Mouse (Mus musculus) limb, embryonic 11.5 days (tissue): ENCODE results near the gene Tpst2. TPM values are rescaled to one million over a fixed set of nuclear protein-coding genes. Genes with fewer than 3 reads are reported as not detected.

Experiments
- ATAC-seq: fragments of 200-750 bp; cut with Nextera tagmentation; 2 replicates; pipeline ENCODE4 v1.8.0; 2017; ENCODE audit warnings: low read depth; ENCODE audit not compliant: insufficient number of reproducible peaks, low FRiP score, low TSS enrichment
- DNase-seq: peaks from one replicate; pipeline ENCODE4 v3.0.0-alpha.2; 2015; ENCODE audit warnings: low spot score
- H3K27ac ChIP-seq: fragments of 300-500 bp; sonication (generic); replicated peaks from 2 replicates; pipeline ENCODE4 v1.5.1; 2014; ENCODE audit warnings: low read depth, mild to moderate bottlenecking, low read length
- H3K27me3 ChIP-seq: fragments of 300-500 bp; sonication (generic); 2 replicates; pipeline ENCODE4 v1.6.1; 2014; ENCODE audit warnings: mild to moderate bottlenecking, low read length, mixed read lengths; ENCODE audit not compliant: control insufficient read depth, insufficient read depth
- H3K36me3 ChIP-seq: fragments of 300-500 bp; sonication (generic); 2 replicates; pipeline ENCODE4 v1.6.1; 2014; ENCODE audit warnings: mild to moderate bottlenecking, low read length, moderate library complexity, mixed read lengths; ENCODE audit not compliant: control insufficient read depth, insufficient read depth
- H3K4me1 ChIP-seq: fragments of 300-500 bp; sonication (generic); 2 replicates; pipeline ENCODE4 v1.6.1; 2014; ENCODE audit warnings: low read length, mixed read lengths; ENCODE audit not compliant: control insufficient read depth, insufficient read depth
- H3K4me2 ChIP-seq: fragments of 300-500 bp; sonication (generic); 2 replicates; pipeline ENCODE4 v1.6.1; 2014; ENCODE audit warnings: low read depth, mild to moderate bottlenecking, moderate library complexity; ENCODE audit not compliant: severe bottlenecking
- H3K4me3 ChIP-seq: fragments of 300-500 bp; sonication (generic); 2 replicates; pipeline ENCODE4 v1.5.1; 2014; ENCODE audit warnings: low read depth, low read length
- H3K9ac ChIP-seq: fragments of 300-500 bp; sonication (generic); 2 replicates; pipeline ENCODE4 v1.6.1; 2014; ENCODE audit warnings: mild to moderate bottlenecking, low read length
- H3K9me3 ChIP-seq: fragments of 300-500 bp; sonication (generic); 2 replicates; pipeline ENCODE4 v1.6.1; 2016; ENCODE audit warnings: low read length; ENCODE audit not compliant: control insufficient read depth
- WGBS: fragments of 180-500 bp; shearing (Covaris S2); extraction: QIAGEN DNeasy Blood & Tissue Kit; methylation state at CpG from one replicate; pipeline ENCODE4 v1.1.7; 2014; 5-methylcytosine and 5-hydroxymethylcytosine counted together
- polyA plus RNA-seq: library from polyadenylated mRNA; unstranded; fragments of >200 nt; fragmentation: Nextera tagmentation; extraction: Ambion mirVana; gene quantifications from 2 replicates; pipeline ENCODE4 v1.2.1, GENCODE M21; 2014

Gene Tpst2
- polyA plus RNA-seq, 1 experiment from 2014 or later: 31.1 TPM

GRCm38 (mm10) chr5:112294696-112295095 is 18.2 kb downstream of the Tpst2 start:
- Histone ChIP-seq H3K36me3 (no peaks in the 10 kb centered on the region), H3K27me3 (no peaks in the 10 kb centered on the region), H3K4me1 (no peaks in the 10 kb centered on the region), H3K27ac (no peak overlapping the region), H3K9me3 (no peaks in the 10 kb centered on the region), H3K4me3 (no peak overlapping the region), H3K9ac (no peak overlapping the region), H3K4me2 (no peak overlapping the region)
- DNase-seq: no peak
- ATAC-seq: no peak
- WGBS: 58% methylated on average over 4 of the region's 4 CpGs

- H3K36me3 ChIP-seq: no peaks in the 10 kb centered on the region
- no peak for DNase-seq
- H3K27me3 ChIP-seq: no peaks in the 10 kb centered on the region
- H3K4me3 ChIP-seq: no peak overlapping the region
- H3K4me2 ChIP-seq: no peak overlapping the region
- ATAC-seq: no peak
- no peaks in the 10 kb centered on the region for H3K9me3 ChIP-seq
- no peaks in the 10 kb centered on the region for H3K4me1 ChIP-seq
- no peak overlapping the region for H3K27ac ChIP-seq
- no peak overlapping the region for H3K9ac ChIP-seq
- 46% methylated on average over 8 of the region's 8 CpGs for WGBS
Measured at GRCm38 (mm10) chr5:112295162-112295561, 18.7 kb downstream of the Tpst2 start.

- Histone ChIP-seq H3K27ac (no peak overlapping the region), H3K27me3 (no peaks in the 10 kb centered on the region), H3K4me1 (no peaks in the 10 kb centered on the region), H3K9me3 (no peaks in the 10 kb centered on the region), H3K4me2 (no peak overlapping the region), H3K36me3 (no peaks in the 10 kb centered on the region), H3K9ac (no peak overlapping the region), H3K4me3 (no peak overlapping the region)
- whole genome bisulfite sequencing: 63% methylated on average over 8 of the region's 8 CpGs
- ATAC-seq (no peak), DNase-seq (no peak)
Measured at GRCm38 (mm10) chr5:112295564-112295963, 19.1 kb downstream of the Tpst2 start.

GRCm38 (mm10) chr5:112296404-112297181 is 20.1 kb downstream of the Tpst2 start:
- H3K27me3 ChIP-seq: no peaks in the 10 kb centered on the region
- no peaks in the 10 kb centered on the region for H3K36me3 ChIP-seq
- ATAC-seq (no peak), DNase-seq (no peak)
- H3K4me2 ChIP-seq: no peak overlapping the region
- H3K9me3 ChIP-seq: no peaks in the 10 kb centered on the region
- H3K4me3 ChIP-seq: no peak overlapping the region
- H3K27ac ChIP-seq: no peak overlapping the region
- no peak overlapping the region for H3K9ac ChIP-seq
- 75% methylated on average over 6 of the region's 6 CpGs for WGBS
- H3K4me1 ChIP-seq: no peaks in the 10 kb centered on the region

DNA sequence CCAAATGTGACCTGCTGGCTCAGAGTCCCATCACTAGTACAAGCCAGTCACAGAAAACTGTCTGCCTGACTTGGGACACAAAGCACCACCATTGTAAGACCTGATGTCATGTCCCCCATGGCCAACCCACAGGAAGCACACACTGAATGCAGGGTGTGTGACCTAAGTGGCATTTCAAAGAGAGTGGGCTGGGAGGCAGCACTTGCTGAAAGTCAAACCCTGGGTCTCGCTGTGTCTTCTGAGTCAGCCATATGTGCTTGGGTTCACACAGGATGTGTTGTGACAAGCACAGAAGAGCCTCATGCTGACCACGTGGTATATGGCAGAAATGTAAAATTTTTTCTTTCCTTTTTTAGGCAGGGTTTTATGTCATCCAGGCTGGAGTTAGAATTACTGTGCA is 20.8 kb downstream of the Tpst2 start:
- DNase-seq (no peak), ATAC-seq (no peak)
- no peaks in the 10 kb centered on the region for H3K27me3 ChIP-seq
- 86% methylated on average over 2 of the region's 2 CpGs for WGBS
- no peaks in the 10 kb centered on the region for H3K36me3 ChIP-seq
- no peaks in the 10 kb centered on the region for H3K9me3 ChIP-seq
- no peaks in the 10 kb centered on the region for H3K4me1 ChIP-seq
- H3K4me3 ChIP-seq: no peak overlapping the region
- H3K27ac ChIP-seq: no peak overlapping the region
- H3K9ac ChIP-seq: no peak overlapping the region
- no peak overlapping the region for H3K4me2 ChIP-seq

DNA sequence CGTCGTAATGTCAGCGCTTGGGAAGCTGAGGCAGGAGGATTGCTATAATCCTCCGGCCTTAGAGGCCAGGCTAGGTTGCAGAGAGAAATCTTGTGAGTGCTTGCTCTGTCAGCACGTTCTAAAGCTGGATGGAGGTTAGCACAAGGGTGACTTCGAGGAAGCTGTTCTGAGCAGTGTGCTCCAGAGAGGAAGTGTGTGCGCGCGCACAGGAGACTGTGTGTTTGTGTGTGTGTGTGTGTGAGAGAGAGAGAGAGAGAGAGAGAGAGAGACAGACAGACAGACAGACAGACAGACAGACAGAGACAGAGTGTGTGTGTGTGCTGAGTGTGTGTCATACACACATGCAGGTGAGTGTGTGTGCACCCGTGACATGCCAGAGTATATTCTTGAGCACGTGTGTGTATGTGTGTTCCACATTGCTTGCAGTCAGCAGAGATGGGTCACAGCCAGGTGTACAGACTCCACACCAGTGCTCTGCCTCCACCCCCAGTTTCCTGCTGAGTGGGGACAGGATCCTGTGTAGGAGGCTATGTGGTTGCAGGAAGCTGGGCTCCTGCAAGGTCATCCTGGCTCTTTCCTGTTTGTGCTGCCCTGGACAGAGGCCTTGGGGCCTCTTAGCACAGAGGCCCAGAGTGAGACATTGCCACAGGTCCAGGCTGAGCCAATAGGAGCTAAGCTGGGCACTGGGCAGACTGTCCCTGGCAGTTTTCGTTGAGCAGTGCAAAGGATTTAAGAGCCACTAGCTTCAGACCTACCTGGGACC is 21.9 kb downstream of the Tpst2 start:
- H3K9ac ChIP-seq: no peak overlapping the region
- no peak for ATAC-seq
- H3K27ac ChIP-seq: no peak overlapping the region
- H3K4me1 ChIP-seq: no peaks in the 10 kb centered on the region
- DNase-seq: no peak
- no peak overlapping the region for H3K4me3 ChIP-seq
- no peaks in the 10 kb centered on the region for H3K9me3 ChIP-seq
- no peaks in the 10 kb centered on the region for H3K27me3 ChIP-seq
- H3K36me3 ChIP-seq: no peaks in the 10 kb centered on the region
- no peak overlapping the region for H3K4me2 ChIP-seq
- 85% methylated on average over 12 of the region's 12 CpGs for WGBS

GRCm38 (mm10) chr5:112299399-112299798 is 22.9 kb downstream of the Tpst2 start:
- no peaks in the 10 kb centered on the region for H3K27me3 ChIP-seq
- H3K4me2 ChIP-seq: no peak overlapping the region
- WGBS: 84% methylated on average over 4 of the region's 4 CpGs
- H3K9ac ChIP-seq: no peak overlapping the region
- no peaks in the 10 kb centered on the region for H3K4me1 ChIP-seq
- no peak overlapping the region for H3K4me3 ChIP-seq
- no peaks in the 10 kb centered on the region for H3K36me3 ChIP-seq
- ATAC-seq: no peak
- no peaks in the 10 kb centered on the region for H3K9me3 ChIP-seq
- no peak overlapping the region for H3K27ac ChIP-seq
- no peak for DNase-seq

DNA sequence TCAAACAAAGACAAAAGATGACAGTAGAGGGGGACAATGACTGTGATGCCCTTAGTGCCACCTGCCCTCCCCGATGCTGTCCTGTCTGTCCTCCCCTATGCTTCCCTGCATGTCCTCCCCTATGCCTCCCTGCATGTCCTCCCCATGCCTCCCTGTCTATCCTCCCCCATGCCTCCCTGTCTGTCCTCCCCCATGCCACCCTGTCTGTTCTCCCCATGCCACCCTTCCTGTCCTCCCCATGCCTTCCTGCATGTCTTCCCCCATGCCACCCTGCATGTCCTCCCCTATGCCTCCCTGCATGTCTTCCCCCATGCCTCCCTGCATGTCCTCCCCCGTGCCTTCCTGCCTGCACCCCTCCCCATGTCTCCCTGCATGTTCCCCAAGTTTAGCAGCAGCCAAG is 23.6 kb downstream of the Tpst2 start:
- no peak overlapping the region for H3K27ac ChIP-seq

More for the DNA sequence above, 23.6 kb downstream of the Tpst2 start:
- H3K4me2 ChIP-seq: no peak overlapping the region
- no peaks in the 10 kb centered on the region for H3K27me3 ChIP-seq
- H3K9me3 ChIP-seq: no peaks in the 10 kb centered on the region
- no peak overlapping the region for H3K9ac ChIP-seq
- DNase-seq (no peak), ATAC-seq (no peak)
- H3K4me3 ChIP-seq: no peak overlapping the region
- H3K36me3 ChIP-seq: no peaks in the 10 kb centered on the region
- WGBS: 83% methylated on average over 2 of the region's 2 CpGs
- no peaks in the 10 kb centered on the region for H3K4me1 ChIP-seq
